Mouse (Mus musculus): Measurements from ENCODE around the gene Gm10401. TPM values are rescaled to one million over a fixed set of nuclear protein-coding genes. Genes with fewer than 3 reads are reported as not detected.

The Gm10401 gene
- not detected in 4 replicates for total RNA-seq (2023)

GRCm38 (mm10) chr5:115098195-115098594, at the start of gene Gm10401:
Gm10401 (minus strand) TSS chr5:115098295.

GRCm38 (mm10) chr5:115134234-115135165, 36.4 kb upstream of the Gm10401 start, which contains the start of gene Unc119b:
Unc119b (minus strand) TSS chr5:115134975.

GRCm38 (mm10) chr5:115118961-115119570, 21.0 kb upstream of the Gm10401 start, which contains the start of gene Acads:
Acads (minus strand) TSS chr5:115119346.

Other genes starting within 250 kb of the Gm10401 start
- not detected in 4 replicates for gene 4930519G04Rik, start 244.6 kb downstream of the Gm10401 start, total RNA-seq (2023)
- not detected in 4 replicates for gene Gm9936, start 239.6 kb downstream of the Gm10401 start, total RNA-seq (2023)
- gene Oasl2, start 201.4 kb downstream of the Gm10401 start, total RNA-seq (2023) = 2.0 to 4.6 TPM (median 3.9 TPM) in 4 replicates
- gene Oasl1, start 175.1 kb downstream of the Gm10401 start, total RNA-seq (2023) = 20.9 to 32.9 TPM (median 23.7 TPM) in 4 replicates
- 32.6 to 40.1 TPM (median 37.4 TPM) in 4 replicates for gene 2210016L21Rik, start 156.1 kb downstream of the Gm10401 start, total RNA-seq (2023)
- not detected in 4 replicates for gene Hnf1a, start 127.2 kb downstream of the Gm10401 start, total RNA-seq (2023)
- 56.8 to 67.1 TPM (median 58.8 TPM) in 4 replicates for gene Sppl3, start 87.2 kb downstream of the Gm10401 start, total RNA-seq (2023)
- 16.6 to 22.9 TPM (median 18.8 TPM) in 4 replicates for gene Acads, start 21.1 kb upstream of the Gm10401 start, total RNA-seq (2023)
- gene Unc119b, start 36.7 kb upstream of the Gm10401 start, total RNA-seq (2023) = 33.6 to 38.2 TPM (median 36.3 TPM) in 4 replicates
- gene Mlec, start 59.9 kb upstream of the Gm10401 start, total RNA-seq (2023) = 74.1 to 89.1 TPM (median 75.2 TPM) in 4 replicates
- gene Cabp1, start 96.1 kb upstream of the Gm10401 start, total RNA-seq (2023) = 0.29 to 0.79 TPM in 2 of 4 replicates, not detected in the others
- 36.4 to 44.0 TPM (median 37.7 TPM) in 4 replicates for gene Pop5, start 137.5 kb upstream of the Gm10401 start, total RNA-seq (2023)
- gene Rnf10, start 174.6 kb upstream of the Gm10401 start, total RNA-seq (2023) = 134 to 148 TPM (median 145 TPM) in 4 replicates
- 25.8 to 33.2 TPM (median 27.6 TPM) in 4 replicates for gene Coq5, start 181.4 kb upstream of the Gm10401 start, total RNA-seq (2023)
- gene Dynll1, start 202.7 kb upstream of the Gm10401 start, total RNA-seq (2023) = 249 to 290 TPM (median 276 TPM) in 4 replicates
- gene Srsf9, start 228.9 kb upstream of the Gm10401 start, total RNA-seq (2023) = 66.4 to 73.2 TPM (median 69.7 TPM) in 4 replicates
- 7.9 to 10.5 TPM (median 9.3 TPM) in 4 replicates for gene Gatc, start 242.9 kb upstream of the Gm10401 start, total RNA-seq (2023)
- gene Triap1, start 242.9 kb upstream of the Gm10401 start, total RNA-seq (2023) = 15.3 to 20.9 TPM (median 19.2 TPM) in 4 replicates